Mouse (Mus musculus): ENCODE data around the gene BC048507. TPM values are rescaled to one million over a fixed set of nuclear protein-coding genes. Genes with fewer than 3 reads are reported as not detected.
"Not testable (repeated sequence)": the region's sequence is repeated elsewhere in the genome, so short reads cannot be mapped to it uniquely, and the experiment has no call there.

Gene BC048507
- total RNA-seq (2015) = not detected in 2 replicates
- total RNA-seq (2017) = not detected in 2 replicates

GRCm38 (mm10) chr13:67863026-67863425, at the start of gene BC048507:
Gene BC048507, plus strand, starts transcription at chr13:67863326.
- no peak for ATAC-seq (replicated peaks; ENCODE audit: poor library complexity)

- ATAC-seq (replicated peaks; ENCODE audit: poor library complexity) = peak; percentile 92
Observed at GRCm38 (mm10) chr13:67813710-67814660, 49.1 kb upstream of the BC048507 start, which contains the start of gene Zfp273. Gene Zfp273, plus strand, starts transcription at chr13:67813740.

- ATAC-seq (replicated peaks; ENCODE audit: poor library complexity) = no peak
Observed at GRCm38 (mm10) chr13:67818636-67819035, 44.5 kb upstream of the BC048507 start.

- peak; percentile 88 for ATAC-seq (replicated peaks; ENCODE audit: poor library complexity)
Observed at GRCm38 (mm10) chr13:67830911-67831336, 32.2 kb upstream of the BC048507 start, which contains the start of gene Gm10037. Gene Gm10037, plus strand, starts transcription at chr13:67831106.

- 0 out of 2 replicates have a peak, but pooled peaks have one; percentile 38 for ATAC-seq (replicated peaks; ENCODE audit: poor library complexity)
Observed at GRCm38 (mm10) chr13:67833137-67833536, 30.0 kb upstream of the BC048507 start.

- no peak for ATAC-seq (replicated peaks; ENCODE audit: poor library complexity)
Observed at GRCm38 (mm10) chr13:67843775-67844118, 19.4 kb upstream of the BC048507 start.

GRCm38 (mm10) chr13:67844119-67844852, 18.8 kb upstream of the BC048507 start:
- ATAC-seq (replicated peaks; ENCODE audit: poor library complexity) = peak; percentile 99

- ATAC-seq (replicated peaks; ENCODE audit: poor library complexity) = no peak
Observed at GRCm38 (mm10) chr13:67844853-67845194, 18.3 kb upstream of the BC048507 start.

GRCm38 (mm10) chr13:67850361-67850760, 12.8 kb upstream of the BC048507 start:
- no peak for ATAC-seq (replicated peaks; ENCODE audit: poor library complexity)

- ATAC-seq (replicated peaks; ENCODE audit: poor library complexity) = no peak
Observed at GRCm38 (mm10) chr13:67853130-67853529, 10.0 kb upstream of the BC048507 start.

- ATAC-seq (replicated peaks; ENCODE audit: poor library complexity) = no peak
Observed at GRCm38 (mm10) chr13:67853983-67854382, 9.1 kb upstream of the BC048507 start.

- ATAC-seq (replicated peaks; ENCODE audit: poor library complexity) = no peak
Observed at GRCm38 (mm10) chr13:67857317-67857716, 5.8 kb upstream of the BC048507 start.

GRCm38 (mm10) chr13:67862508-67862907, 618 bp upstream of the BC048507 start:
- ATAC-seq (replicated peaks; ENCODE audit: poor library complexity) = no peak

GRCm38 (mm10) chr13:67864764-67865350, 1.7 kb downstream of the BC048507 start:
- no peak for ATAC-seq (replicated peaks; ENCODE audit: poor library complexity)

GRCm38 (mm10) chr13:67867899-67868298, 4.8 kb downstream of the BC048507 start:
- ATAC-seq (replicated peaks; ENCODE audit: poor library complexity) = 0 out of 2 replicates have a peak, but pooled peaks have one; percentile 39

- ATAC-seq (replicated peaks; ENCODE audit: poor library complexity) = not testable (repeated sequence)
Observed at GRCm38 (mm10) chr13:67876049-67876698, 13.0 kb downstream of the BC048507 start.

- no peak for ATAC-seq (replicated peaks; ENCODE audit: poor library complexity)
Observed at GRCm38 (mm10) chr13:67876699-67877254, 13.7 kb downstream of the BC048507 start.

- ATAC-seq (replicated peaks; ENCODE audit: poor library complexity) = no peak
Observed at GRCm38 (mm10) chr13:67883966-67884365, 20.8 kb downstream of the BC048507 start.

- ATAC-seq (replicated peaks; ENCODE audit: poor library complexity) = no peak
Observed at GRCm38 (mm10) chr13:67909759-67910158, 46.6 kb downstream of the BC048507 start.
